Mouse (Mus musculus) heart, postnatal 4 days (tissue): ENCODE data around the gene Sesn3. TPM values are rescaled to one million over a fixed set of nuclear protein-coding genes. Genes with fewer than 3 reads are reported as not detected.

Source experiments
- DNase-seq: peaks from one replicate; pipeline ENCODE4 v3.0.0; 2021
- total RNA-seq, 2 experiments: library from RNA; stranded (reverse); gene quantifications; 2 replicates each; pipeline ENCODE4 v1.2.3; 2021

Sesn3 gene
- total RNA-seq, 2 experiments from 2014 or later, result 24.8 to 28.6 TPM

GRCm38 (mm10) chr9:14357033-14357432 is 82.2 kb downstream of the Sesn3 start:
- peak; percentile 19 for DNase-seq

DNA sequence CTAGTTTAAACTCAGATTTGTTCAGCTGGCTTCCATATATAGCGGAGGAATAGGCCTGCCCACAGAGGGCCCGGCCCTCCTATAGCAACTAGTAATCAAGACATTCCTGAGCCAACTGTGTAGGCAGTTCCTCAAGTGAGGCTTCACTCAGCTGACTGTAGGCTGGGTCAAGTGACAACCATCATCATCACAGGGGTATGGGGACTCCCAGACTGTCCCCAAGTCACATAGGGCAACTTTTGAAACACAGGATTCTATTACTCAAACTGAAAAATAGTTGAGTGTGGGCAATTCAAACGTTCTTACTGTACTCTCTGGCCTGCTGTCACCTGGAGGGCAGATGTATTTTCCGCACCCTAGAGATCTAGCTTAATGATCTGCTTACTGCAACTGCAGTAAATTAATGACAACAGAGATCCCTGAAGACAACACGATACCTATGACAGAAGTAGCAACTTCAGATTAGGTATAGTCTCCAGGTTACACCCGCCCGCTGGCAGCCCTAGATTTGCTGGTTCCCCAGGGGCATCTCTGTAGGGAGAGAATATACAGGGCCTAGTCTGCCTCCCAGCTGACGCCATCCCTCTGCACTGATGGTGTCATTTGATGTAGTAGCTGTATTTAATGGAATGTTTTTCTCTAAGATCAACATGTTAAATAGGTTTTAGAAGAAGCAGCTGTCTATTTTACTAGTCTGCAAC is 87.4 kb downstream of the Sesn3 start:
- DNase-seq, result no peak

GRCm38 (mm10) chr9:14363540-14363939 is 88.7 kb downstream of the Sesn3 start:
- no peak for DNase-seq

- DNase-seq, result no peak
These were observed 89.9 kb downstream of the Sesn3 start for GRCm38 (mm10) chr9:14364719-14365118.

DNA sequence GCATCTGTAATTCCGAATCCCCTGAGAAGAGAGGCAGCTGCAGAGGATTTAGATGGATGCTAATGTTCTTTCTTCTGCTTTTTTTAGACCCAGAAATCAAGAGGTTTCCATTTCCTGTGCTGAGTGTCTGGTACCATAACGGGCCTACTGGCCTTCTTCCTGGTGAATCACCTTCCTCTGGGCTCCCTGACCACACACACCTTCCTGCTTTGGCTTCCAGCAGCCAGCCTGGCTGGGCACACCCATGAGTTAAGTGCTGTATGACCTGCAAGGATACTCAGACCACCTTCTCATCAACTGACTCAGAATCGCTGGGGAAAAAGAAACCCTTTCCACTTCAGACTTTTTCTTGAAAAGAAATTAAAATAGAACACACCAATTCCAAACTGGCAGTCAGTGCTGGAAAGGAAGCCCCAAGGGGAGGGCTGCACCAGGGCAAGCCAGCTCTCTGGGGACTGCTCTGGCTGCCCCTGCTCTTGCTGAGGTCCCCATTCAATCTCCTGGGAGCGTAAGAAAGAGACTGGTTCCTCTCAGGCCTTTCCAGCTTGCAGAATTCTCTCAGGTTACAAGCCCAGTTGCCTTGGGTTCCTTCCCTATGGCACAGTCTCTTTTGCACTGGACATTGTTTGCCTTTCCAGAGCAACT is 90.7 kb downstream of the Sesn3 start:
- DNase-seq, result peak; percentile 13

GRCm38 (mm10) chr9:14367850-14368249 is 93.0 kb downstream of the Sesn3 start:
- DNase-seq, result no peak

DNA sequence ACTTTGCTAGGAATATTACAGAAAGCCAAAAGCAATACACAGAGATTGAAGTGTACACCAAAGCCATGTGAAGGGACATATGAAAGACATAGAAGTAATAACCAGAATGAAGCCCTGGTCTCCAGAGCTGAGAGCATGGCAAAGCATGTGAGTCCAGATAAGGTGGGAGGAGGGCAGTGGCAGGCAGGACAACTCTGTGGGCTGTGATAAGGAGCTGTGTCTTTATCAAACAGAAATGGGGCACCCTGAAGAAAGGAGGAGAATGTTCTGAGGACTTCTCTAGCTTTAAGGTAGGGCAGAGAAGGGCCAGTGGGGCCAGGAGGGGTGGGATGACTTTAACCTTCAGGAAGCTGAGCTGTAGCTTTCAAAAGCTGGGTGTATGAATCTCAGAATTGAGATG is 94.4 kb downstream of the Sesn3 start:
- DNase-seq, result no peak

GRCm38 (mm10) chr9:14372440-14372839 is 97.6 kb downstream of the Sesn3 start:
- DNase-seq, result no peak

- DNase-seq, result no peak
These were observed 101.3 kb downstream of the Sesn3 start for GRCm38 (mm10) chr9:14376149-14376548.

DNA sequence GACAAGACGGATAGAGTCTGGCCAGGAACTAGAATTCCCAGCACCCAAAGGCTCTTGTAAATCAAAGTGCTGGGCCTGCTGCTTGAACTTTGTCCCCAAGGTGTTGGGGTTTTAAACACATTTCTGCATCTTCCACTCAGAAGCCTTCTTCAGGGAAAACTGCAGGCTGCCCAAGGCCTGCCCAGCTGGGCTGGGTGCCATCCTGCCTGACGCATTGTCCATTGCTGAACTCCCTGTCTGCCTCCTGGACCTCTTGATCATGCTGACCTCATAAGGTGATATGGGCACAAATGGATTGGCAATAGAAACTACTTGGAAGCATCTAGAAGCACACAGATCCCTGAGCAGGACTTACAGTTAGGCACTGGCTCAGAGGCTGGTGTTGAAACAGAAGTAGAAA is 103.3 kb downstream of the Sesn3 start:
- DNase-seq, result no peak

- DNase-seq, result no peak
These were observed 105.0 kb downstream of the Sesn3 start for GRCm38 (mm10) chr9:14379769-14380385.

DNA sequence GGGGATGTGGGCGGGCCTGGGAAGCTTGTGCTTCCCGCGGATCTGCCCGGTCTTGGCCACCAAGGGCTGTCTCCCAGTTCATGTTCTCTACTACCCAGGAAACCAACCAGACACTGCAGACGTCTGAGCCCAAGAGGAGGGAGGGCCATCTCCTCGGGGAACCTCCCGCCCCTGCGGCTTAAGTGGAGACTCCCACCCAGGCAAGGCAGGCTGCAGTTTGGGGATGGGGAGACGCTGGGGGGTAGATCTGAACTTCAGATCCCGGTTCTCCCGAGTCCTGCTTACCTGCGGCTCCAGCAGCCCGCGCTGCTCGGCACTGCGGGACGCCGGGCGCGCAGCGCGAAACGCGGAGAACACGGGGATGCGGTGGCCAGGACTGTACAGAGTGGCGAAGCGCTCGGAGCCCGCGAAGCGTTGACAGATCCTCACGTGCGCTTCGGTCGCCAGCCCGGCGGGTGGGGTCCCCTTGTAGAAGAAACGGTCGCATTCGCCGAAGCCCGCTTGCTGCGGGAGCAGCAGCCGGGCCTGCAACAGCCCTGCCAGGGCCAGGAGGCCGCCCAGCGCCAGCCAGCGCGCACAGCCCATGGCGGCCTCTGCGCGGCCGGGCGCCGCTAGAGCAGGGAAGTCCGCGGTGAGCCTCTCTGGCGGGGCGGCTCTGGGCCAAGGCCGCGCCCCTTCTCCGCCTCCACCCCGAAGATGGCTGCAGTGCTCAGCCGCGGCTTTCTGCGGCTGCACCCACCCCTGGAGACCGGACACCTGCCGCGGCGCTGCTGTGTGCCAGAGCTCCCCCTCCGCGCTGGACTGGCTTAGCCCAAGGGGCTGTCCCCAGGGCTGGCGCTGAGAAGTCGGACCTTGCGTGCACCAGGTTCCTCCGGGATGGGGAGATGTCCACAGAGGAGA is 105.8 kb downstream of the Sesn3 start:
- peak; percentile 89 for DNase-seq

GRCm38 (mm10) chr9:14381353-14382055 is 106.6 kb downstream of the Sesn3 start, which contains the start of gene Endod1:
TSS of gene Endod1 (minus strand) at chr9:14381507.
- DNase-seq, result peak; percentile 36

- DNase-seq, result no peak
These were observed 107.5 kb downstream of the Sesn3 start for GRCm38 (mm10) chr9:14382256-14382791.

Other genes with a start within 250 kb of the Sesn3 start
- 10 to 100 TPM; 13.3 to 14.6 TPM for gene Endod1, start 106.4 kb downstream of the Sesn3 start, total RNA-seq
- under 1 TPM in 1 of 2 experiments, not detected in 1; 0.09 TPM for gene Kdm4d, start 225.4 kb downstream of the Sesn3 start, total RNA-seq
- 10 to 100 TPM; 81.9 to 87.7 TPM for gene Cwc15, start 225.6 kb downstream of the Sesn3 start, total RNA-seq